Mouse (Mus musculus) megakaryocyte, adult 5-6 weeks (primary cell): ENCODE data around the gene Jazf1. TPM values are rescaled to one million over a fixed set of nuclear protein-coding genes. Genes with fewer than 3 reads are reported as not detected.
A peak's percentile ranks its signal among the peaks of the same experiment; 100 is the strongest.

Source experiments
- ATAC-seq: 2 replicates; pipeline ENCODE4 v1.8.0; 2016; ENCODE audit warnings: mild to moderate bottlenecking, inconsistent platforms; ENCODE audit not compliant: poor library complexity, severe bottlenecking
- total RNA-seq, 2 experiments: library from RNA; stranded (forward) in 1 of 2; stranded (reverse) in 1 of 2; fragments of 153-499, 151-499 nt in 1 of 2; fragments of 221-1000, 200-1000 nt in 1 of 2; gene quantifications; 2 replicates each; pipeline versions ENCODE4 v1.2.3 to v1.2.4; 2015 to 2017

Gene Jazf1
- total RNA-seq, 2 experiments from 2014 or later, result 2.2 to 4.3 TPM

GRCm38 (mm10) chr6:52817203-52817874 lies 251.1 kb downstream of the Jazf1 start:
- no peak for ATAC-seq

- ATAC-seq, result no peak
Measured at GRCm38 (mm10) chr6:52805237-52805856, 263.1 kb downstream of the Jazf1 start.

GRCm38 (mm10) chr6:52802181-52802580 lies 266.2 kb downstream of the Jazf1 start:
- ATAC-seq, result peak; percentile 59

- ATAC-seq, result no peak
Measured at GRCm38 (mm10) chr6:52797252-52797800, 271.1 kb downstream of the Jazf1 start.

GRCm38 (mm10) chr6:52796691-52797090 lies 271.7 kb downstream of the Jazf1 start:
- no peak for ATAC-seq

GRCm38 (mm10) chr6:52796035-52796598 lies 272.3 kb downstream of the Jazf1 start:
- no peak for ATAC-seq

- ATAC-seq, result no peak
Measured at GRCm38 (mm10) chr6:52795029-52795841, 273.2 kb downstream of the Jazf1 start.

GRCm38 (mm10) chr6:52792455-52792854 lies 276.0 kb downstream of the Jazf1 start:
- ATAC-seq, result no peak

- ATAC-seq, result no peak
Measured at GRCm38 (mm10) chr6:52790781-52791180, 277.6 kb downstream of the Jazf1 start.

- no peak for ATAC-seq
Measured at GRCm38 (mm10) chr6:52790316-52790715, 278.1 kb downstream of the Jazf1 start.

- no peak for ATAC-seq
Measured at GRCm38 (mm10) chr6:52779546-52779945, 288.9 kb downstream of the Jazf1 start.

- ATAC-seq, result no peak
Measured at GRCm38 (mm10) chr6:52778523-52778922, 289.9 kb downstream of the Jazf1 start.

GRCm38 (mm10) chr6:52777034-52777433 lies 291.4 kb downstream of the Jazf1 start:
- ATAC-seq, result no peak

- ATAC-seq, result no peak
Measured at GRCm38 (mm10) chr6:52775956-52776355, 292.5 kb downstream of the Jazf1 start.

- no peak for ATAC-seq
Measured at GRCm38 (mm10) chr6:52775350-52775749, 293.1 kb downstream of the Jazf1 start.

- 0 out of 2 replicates have a peak, but pooled peaks have one; percentile 15 for ATAC-seq
Measured at GRCm38 (mm10) chr6:52773132-52773531, 295.3 kb downstream of the Jazf1 start.

- no peak for ATAC-seq
Measured at GRCm38 (mm10) chr6:52770789-52771188, 297.6 kb downstream of the Jazf1 start.

GRCm38 (mm10) chr6:52765206-52765605 lies 303.2 kb downstream of the Jazf1 start:
- no peak for ATAC-seq

GRCm38 (mm10) chr6:52752832-52753231 lies 315.6 kb downstream of the Jazf1 start:
- no peak for ATAC-seq

GRCm38 (mm10) chr6:52734630-52735029 lies 333.8 kb downstream of the Jazf1 start:
- no peak for ATAC-seq

GRCm38 (mm10) chr6:52730338-52730737 lies 338.1 kb downstream of the Jazf1 start:
- no peak for ATAC-seq
